Mouse (Mus musculus) subcutaneous adipose tissue, adult 2 months (tissue): ENCODE results near the gene Tmem131l. TPM values are rescaled to one million over a fixed set of nuclear protein-coding genes. Genes with fewer than 3 reads are reported as not detected.

Source experiments
- polyA plus RNA-seq: library from polyadenylated mRNA; depleted of rRNA; stranded (reverse); fragments of >200 nt; gene quantifications from 2 replicates; pipeline ENCODE4 v1.2.3, GENCODE M21; 2012; ENCODE audit warnings: low replicate concordance; rRNA removed

The Tmem131l gene
- polyA plus RNA-seq: 14.7 and 23.6 TPM in 2 replicates

DNA sequence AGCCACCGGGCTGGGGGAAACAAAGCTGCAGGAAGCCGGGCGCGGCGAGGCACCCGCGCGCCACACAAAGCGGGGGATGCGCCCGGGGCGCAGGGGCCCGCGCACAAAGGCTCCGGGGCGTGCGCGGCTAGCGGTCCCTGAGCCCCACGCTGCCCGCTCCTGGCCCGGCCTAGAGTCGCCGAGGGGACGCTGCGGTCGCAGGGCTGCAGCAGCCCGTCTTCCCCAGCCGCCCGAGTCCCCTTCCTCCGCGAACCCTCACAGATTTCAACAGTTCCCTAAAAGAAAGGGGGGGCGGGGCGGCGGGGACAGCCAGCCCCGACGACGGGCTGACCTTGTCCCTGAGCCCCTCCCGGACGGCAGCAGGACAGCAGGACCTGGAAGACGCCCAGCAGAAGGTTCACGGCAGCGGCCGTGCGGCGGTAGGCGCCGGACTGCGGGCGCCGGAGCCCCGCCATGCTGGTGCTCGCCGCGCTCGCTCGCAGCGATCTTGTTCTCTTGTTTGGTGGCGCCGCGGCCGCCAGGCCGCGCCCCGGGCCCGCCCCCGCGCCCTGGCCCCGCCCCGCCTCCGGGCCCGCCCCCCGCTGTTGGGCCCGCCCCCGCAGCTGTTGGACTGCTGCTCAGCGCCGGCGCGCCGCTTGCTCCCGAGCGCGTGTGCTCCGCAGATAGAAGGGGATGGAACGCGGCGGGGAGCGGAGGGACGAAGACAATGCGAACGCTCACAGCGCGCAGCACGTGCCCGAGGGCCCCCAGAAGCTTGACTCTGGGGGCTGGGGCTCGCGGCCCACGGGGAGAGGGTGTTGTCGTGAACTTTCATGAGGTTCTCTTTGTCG, at the start of gene Tmem131l:
Tmem131l (minus strand) TSS at position 530 of the 830 bp plus-strand sequence.

Other genes starting within 250 kb of the Tmem131l start
- 3.6 and 8.1 TPM in 2 replicates for gene Tlr2, start 198.4 kb downstream of the Tmem131l start, polyA plus RNA-seq
- gene Mnd1, start 115.6 kb upstream of the Tmem131l start, polyA plus RNA-seq: 1.1 and 2.0 TPM in 2 replicates
- 0.16 TPM in 1 of 2 replicates, not detected in the other for gene Gm6525, start 133.9 kb upstream of the Tmem131l start, polyA plus RNA-seq